Mouse (Mus musculus) mouse trophoblast stem cell (cell line): ENCODE data around the gene Sept14.

ENCODE experiments used
- in situ Hi-C, 2 experiments: fragments of 300-500 bp; cut with MseI, MboI; formaldehyde crosslinking; loops; 2 replicates in 1 of 2; 3 replicates in 1 of 2; pipeline ENCODE4 v1.15.1; 2025

The Sept14 gene

DNA sequence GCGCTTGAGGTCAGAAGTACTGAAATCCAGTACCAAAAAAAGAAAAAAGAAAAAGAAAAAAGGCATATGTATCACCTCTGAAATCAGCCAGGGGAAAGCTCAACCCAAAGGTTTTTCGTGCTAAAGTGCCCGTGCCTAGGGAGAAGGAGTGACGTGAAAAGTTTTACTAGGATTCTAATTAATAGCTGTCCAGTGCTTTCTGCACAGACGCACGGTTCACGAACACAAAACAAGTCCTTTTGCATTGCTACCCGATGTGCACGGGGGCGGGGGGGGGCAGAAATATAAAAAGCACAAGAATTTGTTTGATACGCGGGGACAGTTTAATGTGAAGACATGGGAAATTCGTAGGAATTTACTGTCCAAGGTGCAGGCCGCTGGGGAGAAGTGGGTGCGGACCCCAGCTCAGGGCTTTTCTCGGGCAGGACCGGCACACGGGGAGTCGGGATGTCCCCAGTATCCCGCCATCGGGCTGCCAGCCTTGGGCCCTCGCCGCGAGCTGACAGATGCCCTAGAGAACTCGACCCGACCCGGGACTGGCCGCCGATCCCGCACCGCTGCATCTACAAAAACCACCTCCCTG, 38.8 kb downstream of the Sept14 start:
- in situ Hi-C loops = no loop called here

DNA sequence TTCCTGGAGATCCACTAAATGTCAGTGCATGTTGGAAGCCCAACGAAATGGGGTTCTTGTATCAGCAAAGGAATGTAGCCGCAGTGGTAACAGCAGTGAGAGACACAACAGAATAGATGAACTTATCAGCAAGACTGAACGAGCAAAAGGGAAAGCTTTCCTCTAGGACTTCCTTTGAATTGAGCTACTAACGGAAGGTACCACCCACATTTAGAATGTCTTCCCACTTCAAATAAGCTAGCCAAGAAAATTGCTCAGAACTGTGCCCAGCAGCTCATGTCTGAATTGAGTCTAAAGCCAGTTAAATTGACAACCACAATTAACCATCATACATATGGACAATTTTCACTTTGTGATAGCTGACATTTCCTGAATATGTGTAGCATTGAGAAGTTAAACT, 40.5 kb downstream of the Sept14 start:
- in situ Hi-C loops = no loop called here

DNA sequence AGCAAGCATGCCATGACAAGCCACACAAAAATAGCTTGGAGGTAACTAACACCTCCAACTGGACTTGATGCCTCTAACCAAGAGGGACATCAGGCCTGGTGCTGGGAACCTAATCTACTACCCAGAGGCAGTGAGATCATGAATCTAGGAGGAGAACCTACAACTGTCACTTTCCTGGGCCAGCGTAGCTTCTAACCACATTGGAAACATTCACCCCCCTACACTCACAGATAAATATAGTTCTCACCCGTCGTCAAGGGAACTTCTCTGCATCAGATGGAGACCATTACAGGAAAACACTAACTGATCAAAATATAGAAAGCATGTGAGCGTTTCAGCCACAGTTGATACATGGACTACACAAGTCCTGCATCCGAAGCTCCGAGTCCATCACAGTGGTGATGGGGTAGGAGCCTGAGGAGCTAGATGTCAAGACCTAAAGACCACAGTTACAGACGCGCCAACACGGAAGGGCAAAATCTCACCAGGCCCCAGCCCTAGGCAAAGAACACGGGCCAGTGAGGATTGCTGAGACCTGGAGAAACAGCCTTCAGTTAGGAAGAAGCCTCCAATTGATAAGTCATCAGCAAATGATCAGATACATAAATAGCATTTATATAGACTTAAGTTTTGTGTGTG, 41.9 kb downstream of the Sept14 start:
- in situ Hi-C loops = no loop called here

DNA sequence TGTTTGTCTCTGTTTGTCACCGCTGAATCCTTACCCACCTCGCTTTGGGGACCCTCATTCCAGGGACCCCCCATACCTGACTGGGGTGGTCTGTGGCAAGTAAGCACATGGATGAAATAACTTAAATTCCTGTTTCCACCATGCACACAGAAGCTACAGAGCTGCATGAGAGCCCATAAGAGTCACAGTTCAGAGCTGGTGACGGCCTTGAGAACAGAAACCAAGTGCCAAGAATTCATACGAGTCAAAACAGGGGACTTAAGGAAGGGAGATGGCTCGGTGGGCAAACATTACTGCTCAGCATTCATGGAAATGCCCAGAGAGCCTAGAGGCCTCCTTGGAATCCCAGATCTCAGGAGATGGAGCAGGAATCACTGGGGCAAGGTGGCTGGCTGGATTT, 44.2 kb downstream of the Sept14 start:
- in situ Hi-C loops = no loop called here

DNA sequence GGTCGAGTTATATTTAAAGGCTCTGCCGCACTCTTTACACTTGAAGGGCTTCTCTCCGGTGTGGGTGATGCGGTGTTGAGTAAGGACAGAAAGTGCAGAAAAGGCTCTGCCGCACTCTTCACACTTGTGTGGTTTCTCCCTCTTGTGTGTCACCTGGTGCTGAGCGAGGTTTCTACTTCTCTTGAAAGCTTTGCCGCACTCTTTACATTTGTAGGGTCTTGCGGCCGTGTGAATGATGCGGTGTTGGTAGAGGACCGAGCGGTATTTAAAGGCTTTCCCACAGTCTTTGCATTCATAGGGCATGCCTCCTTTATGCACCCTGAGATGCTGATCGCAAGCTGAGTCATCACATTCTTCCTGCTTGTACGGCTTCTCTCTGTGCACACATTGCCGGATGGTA, 50.4 kb downstream of the Sept14 start:
- in situ Hi-C loops = no loop called here

DNA sequence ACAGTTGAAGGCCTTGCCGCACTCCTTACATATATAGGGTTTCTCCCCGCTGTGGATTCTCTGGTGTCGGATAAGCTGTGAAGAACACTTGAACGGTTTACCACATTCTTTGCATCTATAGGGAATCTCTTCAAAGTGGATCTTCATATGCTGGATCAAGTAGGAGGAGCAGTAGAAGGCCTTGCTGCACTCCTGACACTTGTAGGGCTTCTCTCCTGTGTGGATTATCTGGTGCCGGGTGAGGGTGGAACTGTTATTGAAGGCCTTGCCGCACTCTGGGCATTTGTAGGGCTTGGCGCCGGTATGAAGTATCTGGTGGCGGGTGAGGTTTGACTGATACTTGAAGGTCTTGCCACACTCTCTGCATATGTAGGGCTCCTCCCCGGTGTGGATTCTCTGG, 51.3 kb downstream of the Sept14 start:
- in situ Hi-C loops = no loop called here

DNA sequence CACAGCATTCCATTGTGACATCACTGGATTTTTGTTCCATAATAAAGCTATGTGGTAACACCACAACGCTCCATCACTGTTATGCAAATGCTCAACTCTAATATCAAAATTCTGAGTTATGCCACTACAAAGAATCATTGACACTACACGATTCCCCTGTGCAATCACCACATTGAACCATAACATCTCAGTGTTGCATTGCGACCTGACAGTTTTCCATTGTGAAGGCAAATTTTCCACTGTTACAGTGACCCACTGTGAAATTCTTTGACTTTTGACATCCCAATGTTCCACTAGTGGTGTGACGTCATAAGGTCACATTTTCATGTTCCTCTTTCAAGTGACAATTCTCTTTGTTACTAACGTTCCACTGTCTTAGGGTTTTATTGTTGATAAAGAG, 57.5 kb downstream of the Sept14 start:
- in situ Hi-C loops = no loop called here
